Mouse (Mus musculus): ENCODE measurements around the gene Fh1. TPM values are rescaled to one million over a fixed set of nuclear protein-coding genes. Genes with fewer than 3 reads are reported as not detected.

Gene Fh1
- total and polyA plus RNA-seq, 2 experiments from 2014 or later: 59.2 to 113 TPM

GRCm38 (mm10) chr1:175607308-175607707 is 18.1 kb downstream of the Fh1 start:
- WGBS: 95% methylated on average over 6 of the region's 6 CpGs

DNA sequence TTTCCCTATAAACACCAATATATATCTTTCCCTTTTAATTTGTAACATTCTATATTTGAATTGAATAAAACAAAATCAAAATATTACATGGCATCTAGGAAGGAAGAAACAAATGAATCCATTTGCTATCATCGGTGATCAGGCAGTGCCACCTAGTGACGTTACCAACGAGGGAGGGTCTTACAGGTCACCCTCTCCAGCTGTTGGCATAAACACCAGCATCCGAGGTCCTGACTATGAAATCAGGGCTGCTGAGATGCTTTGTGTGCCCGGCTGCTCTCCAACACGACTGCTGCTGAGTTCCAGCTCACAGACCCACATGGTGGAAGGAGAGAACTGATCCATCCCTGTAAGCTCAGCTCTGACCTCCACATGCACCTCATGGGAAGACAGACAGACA is 22.0 kb downstream of the Fh1 start:
- H3K4me3 ChIP-seq (ENCODE audit: low read length): no peak overlapping the region
- no peaks in the 10 kb centered on the region for H3K4me1 ChIP-seq (ENCODE audit: insufficient read depth, low read length)
- H3K4me2 ChIP-seq (ENCODE audit: low read depth, low read length): no peak overlapping the region
- peak; percentile 71 for TF ChIP-seq CTCF (IDR thresholded peaks at IDR 0.05; ENCODE audit: low read depth)
- no peak overlapping the region for H3K9ac ChIP-seq (replicated peaks; ENCODE audit: low read length)
- peaks cover 25% of the 10 kb centered on the region for H3K36me3 ChIP-seq (ENCODE audit: insufficient read depth, low read length)
- DNase-seq (ENCODE audit: low spot score): peak; percentile 66
- H3K27ac ChIP-seq: no peak overlapping the region
- WGBS: 53% methylated on average over 6 of the region's 6 CpGs
- peak; percentile 44; the same call in 1 of the 2 replicates for ATAC-seq
- no peaks in the 10 kb centered on the region for H3K9me3 ChIP-seq (ENCODE audit: low read length)
- H3K27me3 ChIP-seq (ENCODE audit: insufficient read depth, low read length): no peaks in the 10 kb centered on the region

More at GRCm38 (mm10) chr1:175607308-175607707, 18.1 kb downstream of the Fh1 start:
- TF ChIP-seq CTCF (IDR thresholded peaks at IDR 0.05; ENCODE audit: low read depth): no peak
- DNase-seq (ENCODE audit: low spot score) (no peak), ATAC-seq (no peak)
- Histone ChIP-seq H3K4me3 (ENCODE audit: low read length) (no peak overlapping the region), H3K4me1 (ENCODE audit: insufficient read depth, low read length) (no peaks in the 10 kb centered on the region), H3K36me3 (ENCODE audit: insufficient read depth, low read length) (peaks cover 44% of the 10 kb centered on the region), H3K4me2 (ENCODE audit: low read depth, low read length) (no peak overlapping the region), H3K9ac (replicated peaks; ENCODE audit: low read length) (no peak overlapping the region), H3K27me3 (ENCODE audit: insufficient read depth, low read length) (no peaks in the 10 kb centered on the region), H3K27ac (no peak overlapping the region), H3K9me3 (ENCODE audit: low read length) (no peaks in the 10 kb centered on the region)

GRCm38 (mm10) chr1:175602231-175602630 is 23.2 kb downstream of the Fh1 start:
- DNase-seq (ENCODE audit: low spot score) (no peak), ATAC-seq (peak; percentile 49; the same call in 1 of the 2 replicates)
- Histone ChIP-seq H3K4me1 (ENCODE audit: insufficient read depth, low read length) (no peaks in the 10 kb centered on the region), H3K4me3 (ENCODE audit: low read length) (no peak overlapping the region), H3K36me3 (ENCODE audit: insufficient read depth, low read length) (peaks cover 15% of the 10 kb centered on the region; the same call in 1 of the 2 replicates), H3K27me3 (ENCODE audit: insufficient read depth, low read length) (no peaks in the 10 kb centered on the region), H3K9ac (replicated peaks; ENCODE audit: low read length) (no peak overlapping the region), H3K27ac (no peak overlapping the region), H3K4me2 (ENCODE audit: low read depth, low read length) (no peak overlapping the region), H3K9me3 (ENCODE audit: low read length) (no peaks in the 10 kb centered on the region)
- no peak for TF ChIP-seq CTCF (IDR thresholded peaks at IDR 0.05; ENCODE audit: low read depth)
- WGBS: 91% methylated on average over 11 of the region's 11 CpGs

- no peak for TF ChIP-seq CTCF (IDR thresholded peaks at IDR 0.05; ENCODE audit: low read depth)
- Histone ChIP-seq H3K4me3 (ENCODE audit: low read length) (no peak overlapping the region), H3K4me1 (ENCODE audit: insufficient read depth, low read length) (no peaks in the 10 kb centered on the region), H3K27me3 (ENCODE audit: insufficient read depth, low read length) (no peaks in the 10 kb centered on the region), H3K4me2 (ENCODE audit: low read depth, low read length) (no peak overlapping the region), H3K9me3 (ENCODE audit: low read length) (peaks cover 9% of the 10 kb centered on the region), H3K27ac (no peak overlapping the region), H3K36me3 (ENCODE audit: insufficient read depth, low read length) (no peaks in the 10 kb centered on the region), H3K9ac (replicated peaks; ENCODE audit: low read length) (no peak overlapping the region)
- 85% methylated on average over 1 of the region's 1 CpGs for WGBS
- DNase-seq (ENCODE audit: low spot score) (no peak), ATAC-seq (no peak)
These were observed 32.6 kb downstream of the Fh1 start for GRCm38 (mm10) chr1:175592832-175593231.

DNA sequence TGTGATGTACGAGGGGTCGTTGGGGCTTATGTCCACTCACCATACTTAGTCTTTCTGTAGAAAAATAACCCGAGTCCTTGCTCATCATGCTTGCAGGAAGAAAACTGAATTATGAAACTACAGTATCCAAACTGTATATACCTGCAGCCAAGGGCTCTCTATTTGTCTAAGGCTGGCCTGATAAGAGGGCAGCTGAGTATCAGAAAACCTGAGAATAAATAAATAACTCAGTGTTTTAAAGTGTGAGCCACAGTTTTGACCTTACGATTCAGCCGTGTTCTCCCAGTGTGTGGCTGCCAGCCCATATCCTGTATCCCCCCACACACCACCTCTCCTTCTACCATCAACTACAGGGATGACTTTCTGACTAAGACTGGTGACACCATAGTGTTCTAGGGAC is 38.8 kb downstream of the Fh1 start:
- no peak for TF ChIP-seq CTCF (IDR thresholded peaks at IDR 0.05; ENCODE audit: low read depth)
- no peaks in the 10 kb centered on the region for H3K36me3 ChIP-seq (ENCODE audit: insufficient read depth, low read length)
- no peaks in the 10 kb centered on the region for H3K9me3 ChIP-seq (ENCODE audit: low read length)
- DNase-seq (ENCODE audit: low spot score) (no peak), ATAC-seq (no peak)
- H3K4me1 ChIP-seq (ENCODE audit: insufficient read depth, low read length): no peaks in the 10 kb centered on the region
- WGBS: 94% methylated on average over 5 of the region's 5 CpGs
- no peaks in the 10 kb centered on the region for H3K27me3 ChIP-seq (ENCODE audit: insufficient read depth, low read length)
- H3K9ac ChIP-seq (replicated peaks; ENCODE audit: low read length): no peak overlapping the region
- no peak overlapping the region for H3K27ac ChIP-seq
- H3K4me2 ChIP-seq (ENCODE audit: low read depth, low read length): no peak overlapping the region
- no peak overlapping the region for H3K4me3 ChIP-seq (ENCODE audit: low read length)

GRCm38 (mm10) chr1:175585267-175585666 is 40.2 kb downstream of the Fh1 start:
- 64% methylated on average over 2 of the region's 2 CpGs for WGBS
- TF ChIP-seq CTCF (IDR thresholded peaks at IDR 0.05; ENCODE audit: low read depth): no peak
- Histone ChIP-seq H3K4me2 (ENCODE audit: low read depth, low read length) (no peak overlapping the region), H3K9me3 (ENCODE audit: low read length) (no peaks in the 10 kb centered on the region), H3K27me3 (ENCODE audit: insufficient read depth, low read length) (no peaks in the 10 kb centered on the region), H3K9ac (replicated peaks; ENCODE audit: low read length) (no peak overlapping the region), H3K36me3 (ENCODE audit: insufficient read depth, low read length) (no peaks in the 10 kb centered on the region), H3K27ac (no peak overlapping the region), H3K4me1 (ENCODE audit: insufficient read depth, low read length) (no peaks in the 10 kb centered on the region), H3K4me3 (ENCODE audit: low read length) (no peak overlapping the region)
- DNase-seq (ENCODE audit: low spot score): no peak
- no peak for ATAC-seq

- ATAC-seq: no peak
- peak; percentile 21; the same call in 1 of the 2 replicates for TF ChIP-seq CTCF (IDR thresholded peaks at IDR 0.05; ENCODE audit: low read depth)
- H3K4me3 ChIP-seq (ENCODE audit: low read length): no peak overlapping the region
- no peak overlapping the region for H3K4me2 ChIP-seq (ENCODE audit: low read depth, low read length)
- H3K9me3 ChIP-seq (ENCODE audit: low read length): no peaks in the 10 kb centered on the region
- DNase-seq (ENCODE audit: low spot score): peak; percentile 20
- H3K27ac ChIP-seq: no peak overlapping the region
- H3K27me3 ChIP-seq (ENCODE audit: insufficient read depth, low read length): no peaks in the 10 kb centered on the region
- H3K9ac ChIP-seq (replicated peaks; ENCODE audit: low read length): no peak overlapping the region
- H3K4me1 ChIP-seq (ENCODE audit: insufficient read depth, low read length): no peaks in the 10 kb centered on the region
- WGBS: 85% methylated on average over 4 of the region's 4 CpGs
- H3K36me3 ChIP-seq (ENCODE audit: insufficient read depth, low read length): no peaks in the 10 kb centered on the region
These were observed 42.6 kb downstream of the Fh1 start for GRCm38 (mm10) chr1:175582799-175583198.

All from hindbrain, postnatal 0 days (tissue).